Mouse (Mus musculus) heart, embryonic 10.5 days (tissue): ENCODE measurements around the gene Aldh1l1. TPM values are rescaled to one million over a fixed set of nuclear protein-coding genes. Genes with fewer than 3 reads are reported as not detected.
A peak's percentile ranks its signal among the peaks of the same experiment; 100 is the strongest.

Experiments
- DNase-seq: peaks from one replicate; pipeline ENCODE4 v3.0.0-alpha.2; 2017; ENCODE audit warnings: low spot score
- H3K27ac ChIP-seq: fragments of 300-500 bp; sonication (generic); 2 replicates; pipeline ENCODE4 v1.5.1; 2016; ENCODE audit warnings: mild to moderate bottlenecking
- H3K27me3 ChIP-seq: fragments of 300-500 bp; sonication (generic); 2 replicates; pipeline ENCODE4 v1.6.1; 2016; ENCODE audit warnings: mild to moderate bottlenecking; ENCODE audit not compliant: poor library complexity, insufficient read depth, severe bottlenecking
- H3K36me3 ChIP-seq: fragments of 300-500 bp; sonication (generic); 2 replicates; pipeline ENCODE4 v1.6.1; 2016; ENCODE audit warnings: mild to moderate bottlenecking, moderate library complexity
- H3K4me1 ChIP-seq: fragments of 300-500 bp; sonication (generic); 2 replicates; pipeline ENCODE4 v1.6.1; 2016; ENCODE audit warnings: mild to moderate bottlenecking
- H3K4me3 ChIP-seq: fragments of 300-500 bp; sonication (generic); 2 replicates; pipeline ENCODE4 v1.5.1; 2016; ENCODE audit warnings: mild to moderate bottlenecking, moderate library complexity
- H3K9me3 ChIP-seq: fragments of 300-500 bp; sonication (generic); 2 replicates; pipeline ENCODE4 v1.6.1; 2016; ENCODE audit warnings: mild to moderate bottlenecking, moderate library complexity
- WGBS: fragments of 180-500 bp; shearing (Covaris S2); methylation state at CpG from one replicate; pipeline ENCODE4 v1.1.7; 2016; 5-methylcytosine and 5-hydroxymethylcytosine counted together
- polyA plus RNA-seq: library from polyadenylated mRNA; unstranded; fragments of >200 nt; fragmentation: Nextera tagmentation; extraction: Ambion mirVana; gene quantifications from 2 replicates; pipeline ENCODE4 v1.2.1, GENCODE M21; 2016

Aldh1l1 gene
- 0.93 and 1.3 TPM in 2 replicates for polyA plus RNA-seq

- no peaks in the 10 kb centered on the region; the same call in 1 of the 2 replicates for H3K4me1 ChIP-seq
- DNase-seq, result no peak
- WGBS, result 76% methylated on average over 12 of the region's 12 CpGs
- no peaks in the 10 kb centered on the region for H3K27me3 ChIP-seq
- no peaks in the 10 kb centered on the region for H3K9me3 ChIP-seq
- no peak within 1 kb of the TSS for H3K4me3 ChIP-seq
- H3K36me3 ChIP-seq, result no peaks in the 10 kb centered on the region
- H3K27ac ChIP-seq, result no peak within 1 kb of the TSS
Observed at GRCm38 (mm10) chr6:90486176-90486921, at the start of gene Aldh1l1. Gene Aldh1l1 (plus strand): TSS chr6:90486427.

GRCm38 (mm10) chr6:90437041-90437440 is 49.2 kb upstream of the Aldh1l1 start:
- Histone ChIP-seq H3K4me1 (no peaks in the 10 kb centered on the region), H3K27me3 (0 out of 2 replicates have a peak, but pooled peaks cover 3% of the 10 kb centered on the region), H3K27ac (no peak overlapping the region), H3K9me3 (no peaks in the 10 kb centered on the region; the same call in 1 of the 2 replicates), H3K36me3 (no peaks in the 10 kb centered on the region), H3K4me3 (no peak overlapping the region)
- DNase-seq, result no peak
- 84% methylated on average over 3 of the region's 3 CpGs for WGBS

GRCm38 (mm10) chr6:90446883-90447282 is 39.3 kb upstream of the Aldh1l1 start:
- no peaks in the 10 kb centered on the region for H3K4me1 ChIP-seq
- no peaks in the 10 kb centered on the region for H3K27me3 ChIP-seq
- no peak overlapping the region for H3K4me3 ChIP-seq
- 58% methylated on average over 4 of the region's 4 CpGs for WGBS
- no peak for DNase-seq
- no peaks in the 10 kb centered on the region for H3K9me3 ChIP-seq
- H3K36me3 ChIP-seq, result no peaks in the 10 kb centered on the region
- H3K27ac ChIP-seq, result 0 out of 2 replicates have a peak overlapping the region, but pooled peaks have one; percentile 0

GRCm38 (mm10) chr6:90450179-90450578 is 36.0 kb upstream of the Aldh1l1 start:
- DNase-seq, result peak; percentile 85
- no peak overlapping the region for H3K27ac ChIP-seq
- no peaks in the 10 kb centered on the region for H3K27me3 ChIP-seq
- H3K36me3 ChIP-seq, result no peaks in the 10 kb centered on the region
- WGBS, result 29% methylated on average over 7 of the region's 7 CpGs
- H3K4me1 ChIP-seq, result no peaks in the 10 kb centered on the region
- H3K4me3 ChIP-seq, result no peak overlapping the region
- no peaks in the 10 kb centered on the region for H3K9me3 ChIP-seq

- Histone ChIP-seq H3K27ac (no peak overlapping the region), H3K4me3 (no peak overlapping the region), H3K36me3 (no peaks in the 10 kb centered on the region), H3K9me3 (no peaks in the 10 kb centered on the region), H3K27me3 (no peaks in the 10 kb centered on the region), H3K4me1 (no peaks in the 10 kb centered on the region)
- 73% methylated on average over 5 of the region's 5 CpGs for WGBS
- no peak for DNase-seq
Observed at GRCm38 (mm10) chr6:90450697-90451096, 35.5 kb upstream of the Aldh1l1 start.

- DNase-seq, result no peak
- no peaks in the 10 kb centered on the region for H3K36me3 ChIP-seq
- no peaks in the 10 kb centered on the region for H3K27me3 ChIP-seq
- H3K4me3 ChIP-seq, result no peak overlapping the region
- no peaks in the 10 kb centered on the region for H3K4me1 ChIP-seq
- WGBS, result 78% methylated on average over 5 of the region's 5 CpGs
- H3K9me3 ChIP-seq, result no peaks in the 10 kb centered on the region
- H3K27ac ChIP-seq, result no peak overlapping the region
Observed at GRCm38 (mm10) chr6:90451512-90451911, 34.7 kb upstream of the Aldh1l1 start.

GRCm38 (mm10) chr6:90452603-90453002 is 33.6 kb upstream of the Aldh1l1 start:
- no peak for DNase-seq
- Histone ChIP-seq H3K27me3 (no peaks in the 10 kb centered on the region), H3K4me1 (no peaks in the 10 kb centered on the region), H3K4me3 (no peak overlapping the region), H3K27ac (no peak overlapping the region), H3K9me3 (no peaks in the 10 kb centered on the region), H3K36me3 (no peaks in the 10 kb centered on the region)

GRCm38 (mm10) chr6:90453751-90454150 is 32.5 kb upstream of the Aldh1l1 start:
- H3K9me3 ChIP-seq, result no peaks in the 10 kb centered on the region
- H3K4me1 ChIP-seq, result no peaks in the 10 kb centered on the region
- H3K27ac ChIP-seq, result no peak overlapping the region
- peaks cover 4% of the 10 kb centered on the region; the same call in 1 of the 2 replicates for H3K27me3 ChIP-seq
- WGBS, result 87% methylated on average over 5 of the region's 5 CpGs
- no peak for DNase-seq
- H3K36me3 ChIP-seq, result no peaks in the 10 kb centered on the region
- no peak overlapping the region for H3K4me3 ChIP-seq

- H3K4me1 ChIP-seq, result peaks cover 6% of the 10 kb centered on the region
- H3K4me3 ChIP-seq, result no peak overlapping the region
- H3K36me3 ChIP-seq, result no peaks in the 10 kb centered on the region
- DNase-seq, result no peak
- no peak overlapping the region for H3K27ac ChIP-seq
- no peaks in the 10 kb centered on the region for H3K9me3 ChIP-seq
- peaks cover 32% of the 10 kb centered on the region for H3K27me3 ChIP-seq
- 63% methylated on average over 2 of the region's 2 CpGs for WGBS
Observed at GRCm38 (mm10) chr6:90457421-90457820, 28.8 kb upstream of the Aldh1l1 start.

- H3K4me1 ChIP-seq, result peaks cover 27% of the 10 kb centered on the region
- WGBS, result 44% methylated on average over 2 of the region's 2 CpGs
- no peak overlapping the region for H3K27ac ChIP-seq
- H3K36me3 ChIP-seq, result no peaks in the 10 kb centered on the region
- DNase-seq, result no peak
- peaks cover 37% of the 10 kb centered on the region for H3K27me3 ChIP-seq
- H3K9me3 ChIP-seq, result no peaks in the 10 kb centered on the region
- H3K4me3 ChIP-seq, result no peak overlapping the region
Observed at GRCm38 (mm10) chr6:90461181-90461580, 25.0 kb upstream of the Aldh1l1 start.

- DNase-seq, result no peak
- H3K36me3 ChIP-seq, result peaks cover 5% of the 10 kb centered on the region; the same call in 1 of the 2 replicates
- H3K27ac ChIP-seq, result peak overlapping the region; percentile 90
- peaks cover 37% of the 10 kb centered on the region for H3K27me3 ChIP-seq
- H3K4me1 ChIP-seq, result peaks cover 27% of the 10 kb centered on the region
- no peaks in the 10 kb centered on the region for H3K9me3 ChIP-seq
- 9% methylated on average over 12 of the region's 12 CpGs for WGBS
- H3K4me3 ChIP-seq, result peak overlapping the region; percentile 80
Observed at GRCm38 (mm10) chr6:90461771-90462170, 24.5 kb upstream of the Aldh1l1 start.

- H3K4me3 ChIP-seq, result peak within 1 kb of the TSS; percentile 80
- H3K27me3 ChIP-seq, result peaks cover 37% of the 10 kb centered on the region
- peaks cover 27% of the 10 kb centered on the region for H3K4me1 ChIP-seq
- H3K27ac ChIP-seq, result peak within 1 kb of the TSS; percentile 90
- H3K36me3 ChIP-seq, result peaks cover 9% of the 10 kb centered on the region
- DNase-seq, result no peak
- 3% methylated on average over 70 of the region's 70 CpGs for WGBS
- no peaks in the 10 kb centered on the region for H3K9me3 ChIP-seq
Observed at GRCm38 (mm10) chr6:90462181-90462706, 24.0 kb upstream of the Aldh1l1 start, which contains the start of gene Klf15. Gene Klf15 (plus strand): TSS chr6:90462576.

- Histone ChIP-seq H3K27ac (peak overlapping the region; percentile 90), H3K36me3 (peaks cover 14% of the 10 kb centered on the region), H3K4me1 (peaks cover 27% of the 10 kb centered on the region), H3K4me3 (peak overlapping the region; percentile 80), H3K27me3 (peaks cover 36% of the 10 kb centered on the region), H3K9me3 (no peaks in the 10 kb centered on the region)
- no peak for DNase-seq
- under 1% methylated on average over 38 of the region's 38 CpGs for WGBS
Observed at GRCm38 (mm10) chr6:90462841-90463227, 23.4 kb upstream of the Aldh1l1 start.
